Mouse (Mus musculus) G1E (cell line): Measurements from ENCODE around the gene Ltbr. TPM values are rescaled to one million over a fixed set of nuclear protein-coding genes. Genes with fewer than 3 reads are reported as not detected.

Source experiments
- ATAC-seq: 2 replicates; pipeline ENCODE4 v1.8.0; 2016; ENCODE audit warnings: mild to moderate bottlenecking; ENCODE audit not compliant: insufficient number of reproducible peaks, poor library complexity, low FRiP score, severe bottlenecking; ENCODE audit errors: extremely low read depth
- DNase-seq: peaks from one replicate; pipeline ENCODE4 v3.0.0; 2012; ENCODE audit warnings: low spot score
- H3K27me3 ChIP-seq: 2 replicates; pipeline ENCODE4 v1.6.1; 2012; ENCODE audit warnings: mild to moderate bottlenecking, low read length, inconsistent platforms; ENCODE audit not compliant: insufficient read depth
- H3K36me3 ChIP-seq: replicated peaks from 2 replicates; pipeline ENCODE3; 2012; ENCODE audit warnings: mild to moderate bottlenecking, inconsistent platforms
- H3K4me1 ChIP-seq: 2 replicates; pipeline ENCODE4 v1.6.1; 2012; ENCODE audit warnings: low read depth, low read length, inconsistent platforms, mixed read lengths; ENCODE audit not compliant: insufficient read depth
- H3K4me3 ChIP-seq: 2 replicates; pipeline ENCODE4 v1.5.1; 2012; ENCODE audit warnings: low read depth, mild to moderate bottlenecking, inconsistent platforms, low read length, moderate library complexity, mixed read lengths
- H3K9me3 ChIP-seq: replicated peaks from 2 replicates; pipeline ENCODE4 v1.6.1; 2012; ENCODE audit warnings: inconsistent platforms
- CTCF ChIP-seq: IDR thresholded peaks from 2 replicates; pipeline ENCODE4 v1.5.1; 2012; ENCODE audit warnings: low read depth, low read length, inconsistent platforms, mixed read lengths
- GATA1 ChIP-seq: IDR thresholded peaks from 2 replicates; pipeline ENCODE4 v1.6.1; 2012; ENCODE audit warnings: borderline replicate concordance, low read length, inconsistent platforms, mixed read lengths
- GATA2 ChIP-seq: IDR thresholded peaks from 2 replicates; pipeline ENCODE4 v1.6.1; 2012; ENCODE audit warnings: low read depth, low read length, inconsistent platforms, borderline replicate concordance
- POLR2AphosphoS5 ChIP-seq: IDR thresholded peaks from 2 replicates; pipeline ENCODE4 v1.6.1; 2012; ENCODE audit warnings: low read depth, low read length, inconsistent platforms; ENCODE audit not compliant: insufficient replicate concordance
- TAL1 ChIP-seq: conservative IDR thresholded peaks from 2 replicates; pipeline ENCODE4 v1.6.1; 2012; ENCODE audit warnings: low read depth, low read length, inconsistent platforms, mixed read lengths
- polyA plus RNA-seq: library from polyadenylated mRNA; stranded (reverse); fragments of >175 nt; gene quantifications from 2 replicates; pipeline ENCODE4 v1.2.3, GENCODE M21; 2012
- total RNA-seq, 2 experiments: library from RNA; stranded (forward) in 1 of 2; stranded (reverse) in 1 of 2; fragments of 200-1000 nt in 1 of 2; fragments of >200 nt in 1 of 2; fragmentation: Nextera tagmentation in 1 of 2; gene quantifications; 2 replicates each; pipeline ENCODE4 v1.2.3; 2014 to 2017

The Ltbr gene
- total and polyA plus RNA-seq, 3 experiments = not detected

DNA sequence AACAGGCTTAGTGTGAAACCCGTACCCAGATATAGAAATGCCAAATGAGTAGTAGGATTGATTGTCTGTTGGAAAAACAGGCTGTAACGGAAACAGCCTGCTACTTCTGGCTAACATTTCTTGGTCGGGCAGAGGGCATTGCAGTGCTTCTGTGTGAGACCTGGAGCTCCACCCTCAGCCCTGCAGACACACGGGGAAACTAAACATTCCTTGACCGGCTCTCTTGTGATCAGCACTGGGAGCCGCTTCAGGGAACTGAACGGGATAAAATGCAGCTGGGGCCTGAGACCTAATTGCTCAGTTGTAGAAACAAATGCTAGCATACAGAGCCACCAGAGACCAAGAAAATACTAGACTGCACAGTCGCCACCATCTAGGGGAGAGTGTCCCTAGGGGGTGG, 42.6 kb upstream of the Ltbr start:
- H3K36me3 ChIP-seq = no peaks in the 10 kb centered on the region
- no peak overlapping the region for H3K4me3 ChIP-seq
- no peaks in the 10 kb centered on the region for H3K27me3 ChIP-seq
- no peak for ATAC-seq
- no peak for DNase-seq
- no peaks in the 10 kb centered on the region for H3K4me1 ChIP-seq
- no peak for TF ChIP-seq GATA2
- peaks cover 76% of the 10 kb centered on the region for H3K9me3 ChIP-seq

DNA sequence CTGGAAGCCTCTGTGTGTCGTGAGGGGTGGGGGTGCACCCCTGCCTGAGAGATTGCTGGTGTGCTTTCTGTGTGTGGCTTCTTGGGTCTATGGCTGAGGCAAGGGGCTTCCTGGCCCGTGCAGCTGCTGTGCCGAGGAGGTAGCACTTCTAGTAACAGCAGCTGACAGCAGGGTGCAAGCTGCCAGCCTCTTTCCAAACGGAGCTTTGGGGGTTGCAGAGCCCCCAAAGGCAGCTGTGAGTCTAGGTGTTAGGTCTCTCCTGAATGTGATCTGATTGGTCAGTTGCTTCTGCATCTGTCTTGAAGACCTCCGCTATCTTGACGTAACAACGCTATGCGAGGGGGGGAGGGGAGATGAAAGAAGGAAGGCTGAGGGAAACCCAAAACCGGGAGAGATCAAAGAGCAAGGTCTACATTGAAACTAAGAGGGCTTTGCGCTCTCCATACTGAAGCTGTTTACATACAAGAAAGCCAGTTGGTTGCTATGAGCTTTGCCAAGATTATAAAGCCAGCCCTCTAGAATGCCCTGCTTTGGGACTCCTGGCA, 41.6 kb upstream of the Ltbr start:
- no peaks in the 10 kb centered on the region for H3K36me3 ChIP-seq
- peaks cover 72% of the 10 kb centered on the region for H3K9me3 ChIP-seq
- no peak for DNase-seq
- no peaks in the 10 kb centered on the region for H3K27me3 ChIP-seq
- no peak for TF ChIP-seq GATA1
- TF ChIP-seq GATA2 = no peak
- TF ChIP-seq TAL1 = no peak
- no peak for TF ChIP-seq POLR2AphosphoS5
- TF ChIP-seq CTCF = no peak
- no peak overlapping the region for H3K4me3 ChIP-seq
- H3K4me1 ChIP-seq = no peaks in the 10 kb centered on the region
- ATAC-seq = no peak

DNA sequence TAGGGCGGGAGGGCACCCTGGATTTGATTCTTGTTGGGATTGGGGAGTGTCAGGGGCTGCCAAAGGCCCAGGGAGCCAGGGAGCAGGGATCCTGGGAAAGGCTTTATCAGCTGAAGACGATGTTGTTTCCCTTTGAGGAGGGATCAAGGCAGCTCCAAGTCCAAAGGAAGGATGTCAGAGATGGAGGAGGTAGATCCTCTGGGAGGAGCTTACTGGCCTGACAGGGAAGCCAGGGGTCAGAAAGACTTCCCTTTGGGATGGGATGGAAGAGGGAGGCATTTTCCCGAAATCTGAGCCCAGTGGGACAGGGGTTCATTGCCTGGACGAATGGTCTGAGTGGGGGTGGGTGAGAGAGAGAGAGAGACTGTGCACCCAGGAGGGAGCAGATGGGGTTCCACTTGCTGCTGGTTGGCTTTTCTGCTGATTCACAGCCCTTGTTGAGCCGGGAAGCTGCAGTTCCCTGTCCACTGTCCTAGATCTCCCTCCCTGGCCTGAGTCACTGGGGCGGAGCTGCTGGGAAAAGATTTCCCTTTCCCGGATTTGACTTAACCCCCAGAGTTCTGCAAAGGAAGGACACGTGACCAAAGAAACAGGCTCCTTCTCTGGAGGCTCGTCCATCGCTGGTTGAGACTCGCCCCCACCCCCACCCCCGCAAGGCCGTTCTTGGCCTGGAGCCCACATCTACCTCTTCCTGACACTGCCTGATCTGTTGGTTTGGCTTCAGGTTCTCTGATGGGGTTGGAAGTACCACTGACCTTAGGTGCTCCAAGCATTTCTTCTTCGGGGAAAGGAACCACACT, 40.9 kb upstream of the Ltbr start:
- Histone ChIP-seq H3K4me3 (no peak overlapping the region), H3K9me3 (peaks cover 75% of the 10 kb centered on the region), H3K27me3 (no peaks in the 10 kb centered on the region), H3K36me3 (no peaks in the 10 kb centered on the region), H3K4me1 (no peaks in the 10 kb centered on the region)
- DNase-seq (no peak), ATAC-seq (no peak)
- TF ChIP-seq TAL1 = no peak

DNA sequence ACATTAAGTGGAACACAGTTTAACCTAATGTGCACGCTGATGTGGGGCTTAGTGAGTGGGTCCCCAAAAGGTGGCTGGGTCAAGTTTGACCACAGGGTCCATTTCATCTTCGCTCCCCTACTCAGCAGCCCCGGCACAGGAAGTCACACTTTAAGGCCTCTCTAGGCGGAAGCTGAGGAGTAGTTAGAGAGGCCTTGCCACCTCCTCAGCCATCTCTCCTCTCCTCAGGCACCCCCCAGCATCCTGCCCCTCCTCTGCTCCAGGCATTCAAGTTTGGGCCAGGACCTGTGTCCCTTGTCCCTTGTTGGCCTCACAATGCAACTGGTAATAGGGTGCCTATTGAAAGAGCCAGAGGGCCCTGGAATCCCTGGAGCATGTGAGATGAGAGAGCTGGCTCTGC, 40.0 kb upstream of the Ltbr start:
- no peak overlapping the region for H3K4me3 ChIP-seq
- H3K4me1 ChIP-seq = no peaks in the 10 kb centered on the region
- no peaks in the 10 kb centered on the region for H3K27me3 ChIP-seq

DNA sequence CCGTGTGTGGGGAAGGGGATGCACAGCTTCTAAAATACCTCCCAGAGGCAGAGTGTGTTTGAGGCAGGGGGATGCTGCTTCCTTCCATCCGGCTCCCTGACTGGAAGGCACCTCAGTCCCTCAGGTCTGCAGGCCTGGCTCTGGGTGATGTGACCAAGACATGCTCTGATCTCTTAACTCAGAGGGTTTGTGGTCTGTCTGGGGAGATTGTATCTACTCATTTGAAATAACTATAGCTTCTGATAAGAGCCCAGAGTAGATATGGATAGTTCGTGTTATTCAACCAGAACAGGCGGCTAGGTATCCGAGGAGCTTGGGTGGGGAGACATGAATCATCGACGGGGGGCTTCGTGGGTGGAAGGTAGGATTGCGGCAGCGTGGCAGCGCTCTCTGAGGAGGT, 39.5 kb upstream of the Ltbr start:
- Histone ChIP-seq H3K36me3 (no peaks in the 10 kb centered on the region), H3K4me1 (no peaks in the 10 kb centered on the region)
- no peak for DNase-seq

More for the DNA sequence above, 40.0 kb upstream of the Ltbr start:
- peaks cover 74% of the 10 kb centered on the region for H3K9me3 ChIP-seq
- no peaks in the 10 kb centered on the region for H3K36me3 ChIP-seq
- no peak for DNase-seq
- TF ChIP-seq POLR2AphosphoS5 (no peak), GATA2 (no peak), GATA1 (no peak), TAL1 (no peak), CTCF (no peak)
- no peak for ATAC-seq

DNA sequence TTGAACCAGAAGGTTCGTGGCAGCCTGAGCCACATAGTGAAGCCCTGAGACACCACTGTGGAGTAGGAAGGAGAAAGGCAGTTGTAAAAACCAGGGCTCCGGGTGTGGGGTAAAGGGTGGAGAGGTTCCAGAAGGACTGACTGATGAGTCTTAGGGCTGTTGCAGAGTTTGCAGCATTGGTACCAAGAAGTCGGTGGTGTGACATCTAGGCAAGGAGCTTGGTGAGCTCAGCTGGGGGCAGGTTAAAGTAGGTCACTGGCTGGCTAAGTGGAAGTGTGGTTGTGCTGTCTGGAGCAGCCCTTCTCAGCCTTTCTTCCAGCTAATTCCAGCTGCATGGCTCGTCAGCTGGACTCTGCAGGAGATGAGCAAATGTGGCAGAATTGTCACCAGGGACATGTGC, 39.1 kb upstream of the Ltbr start:
- ATAC-seq (no peak), DNase-seq (no peak)
- TF ChIP-seq POLR2AphosphoS5 (no peak), CTCF (no peak), GATA1 (no peak), TAL1 (no peak), GATA2 (no peak)
- Histone ChIP-seq H3K36me3 (no peaks in the 10 kb centered on the region), H3K27me3 (no peaks in the 10 kb centered on the region), H3K4me1 (no peaks in the 10 kb centered on the region), H3K9me3 (peaks cover 72% of the 10 kb centered on the region), H3K4me3 (no peak overlapping the region)

More for the DNA sequence above, 39.5 kb upstream of the Ltbr start:
- ATAC-seq = no peak
- Histone ChIP-seq H3K27me3 (no peaks in the 10 kb centered on the region), H3K4me3 (no peak overlapping the region), H3K9me3 (peaks cover 74% of the 10 kb centered on the region)
- TF ChIP-seq CTCF (no peak), GATA2 (no peak), POLR2AphosphoS5 (no peak), GATA1 (no peak), TAL1 (no peak)
